Mouse (Mus musculus) liver, embryonic 15.5 days (tissue): ENCODE data around the gene Gm13698. TPM values are rescaled to one million over a fixed set of nuclear protein-coding genes. Genes with fewer than 3 reads are reported as not detected.
A peak's percentile ranks its signal among the peaks of the same experiment; 100 is the strongest.
"Not testable (repeated sequence)": the region's sequence is repeated elsewhere in the genome, so short reads cannot be mapped to it uniquely, and the experiment has no call there.

Experiments used
- ATAC-seq: fragments of 200-750 bp; cut with Nextera tagmentation; 2 replicates; pipeline ENCODE4 v1.8.0; 2017; ENCODE audit warnings: moderate number of reproducible peaks, mild to moderate bottlenecking, moderate library complexity; ENCODE audit not compliant: insufficient read depth
- H3K27ac ChIP-seq: fragments of 300-500 bp; sonication (generic); replicated peaks from 2 replicates; pipeline ENCODE4 v1.5.1; 2015; ENCODE audit warnings: mild to moderate bottlenecking, inconsistent platforms
- H3K27me3 ChIP-seq: fragments of 300-500 bp; sonication (generic); 2 replicates; pipeline ENCODE4 v1.6.1; 2015; ENCODE audit warnings: mild to moderate bottlenecking, inconsistent platforms
- H3K36me3 ChIP-seq: fragments of 300-500 bp; sonication (generic); replicated peaks from 2 replicates; pipeline ENCODE4 v1.6.1; 2015; ENCODE audit warnings: moderate library complexity, mild to moderate bottlenecking, inconsistent platforms
- H3K4me1 ChIP-seq: fragments of 300-500 bp; sonication (generic); replicated peaks from 2 replicates; pipeline ENCODE4 v1.6.1; 2015; ENCODE audit warnings: inconsistent platforms
- H3K4me2 ChIP-seq: fragments of 300-500 bp; sonication (generic); 2 replicates; pipeline ENCODE4 v1.6.1; 2015; ENCODE audit warnings: moderate library complexity, mild to moderate bottlenecking, inconsistent platforms
- H3K4me3 ChIP-seq: fragments of 300-500 bp; sonication (generic); replicated peaks from 2 replicates; pipeline ENCODE4 v1.5.1; 2015; ENCODE audit warnings: mild to moderate bottlenecking, inconsistent platforms
- H3K9ac ChIP-seq: fragments of 300-500 bp; sonication (generic); 2 replicates; pipeline ENCODE4 v1.6.1; 2015; ENCODE audit warnings: moderate library complexity, mild to moderate bottlenecking, inconsistent platforms
- H3K9me3 ChIP-seq: fragments of 300-500 bp; sonication (generic); replicated peaks from 2 replicates; pipeline ENCODE4 v1.6.1; 2016; ENCODE audit warnings: inconsistent platforms
- WGBS: fragments of 180-500 bp; shearing (Covaris S2); methylation state at CpG from one replicate; pipeline ENCODE4 v1.1.7; 2015; ENCODE audit warnings: mixed read lengths; ENCODE audit not compliant: insufficient replicate concordance; 5-methylcytosine and 5-hydroxymethylcytosine counted together
- polyA plus RNA-seq: library from polyadenylated mRNA; unstranded; fragments of >200 nt; fragmentation: Nextera tagmentation; extraction: Ambion mirVana; gene quantifications from 2 replicates; pipeline ENCODE4 v1.2.1, GENCODE M21; 2015

Gene Gm13698
- polyA plus RNA-seq = not detected in 2 replicates

DNA sequence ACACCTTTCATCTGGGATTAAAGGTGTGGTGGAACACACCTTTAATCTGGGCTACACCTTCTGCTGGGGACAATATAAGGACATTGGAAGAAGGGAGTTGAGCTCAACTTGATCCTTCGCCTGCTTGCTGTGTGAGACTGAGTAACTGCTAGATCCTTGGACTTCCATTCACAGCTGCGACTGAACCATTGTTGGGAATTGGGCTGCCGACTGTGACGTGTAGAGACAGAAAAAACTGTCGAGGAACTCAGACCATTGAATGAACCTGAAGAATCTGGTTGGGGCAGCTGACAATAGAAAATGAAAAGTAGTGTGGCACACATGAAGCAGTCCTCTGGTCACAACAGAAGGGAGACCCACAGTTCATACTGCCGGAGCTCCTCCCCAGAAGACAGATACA is at the start of gene Gm13698:
Gene Gm13698 (plus strand): TSS at position 301 of the 400 bp plus-strand sequence.
- H3K9ac ChIP-seq, H3K27me3 ChIP-seq, H3K4me3 ChIP-seq, H3K27ac ChIP-seq, H3K4me2 ChIP-seq, H3K36me3 ChIP-seq, ATAC-seq, H3K4me1 ChIP-seq, H3K9me3 ChIP-seq: not testable (repeated sequence)
- WGBS = no CpG with 5 or more reads among the region's 6 CpGs

DNA sequence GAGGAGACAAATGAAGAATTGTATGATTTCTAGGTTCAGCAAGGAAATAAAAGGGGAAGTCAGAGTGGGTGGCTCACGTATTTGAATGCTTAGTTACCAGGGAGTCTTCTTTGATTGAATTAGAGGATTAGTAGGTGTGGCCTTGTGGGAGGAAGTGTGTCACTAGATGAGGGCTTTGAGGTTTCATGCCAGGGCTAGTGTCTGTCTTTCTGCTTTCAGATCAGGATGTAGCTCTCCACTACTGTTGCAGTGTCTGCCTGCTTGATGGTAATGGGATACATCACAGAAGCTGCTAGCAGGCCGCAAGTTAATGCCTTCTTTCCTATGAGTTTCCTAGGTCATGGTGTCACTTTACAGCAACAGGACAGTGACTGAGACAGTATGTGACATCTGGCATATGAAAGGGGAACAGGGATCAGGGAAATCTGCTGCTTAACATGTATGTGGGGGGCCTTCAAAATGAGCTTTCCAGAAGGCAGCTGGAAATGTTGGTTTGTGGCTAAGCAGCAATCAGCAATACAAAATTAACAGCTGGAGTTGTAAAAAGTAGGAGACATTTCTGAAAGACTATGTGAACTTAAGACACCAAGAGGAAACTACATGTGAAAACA is 25.9 kb upstream of the Gm13698 start:
- H3K9ac ChIP-seq = no peak overlapping the region
- H3K36me3 ChIP-seq = no peaks in the 10 kb centered on the region
- no peak for ATAC-seq
- H3K27me3 ChIP-seq = no peaks in the 10 kb centered on the region
- no peak overlapping the region for H3K27ac ChIP-seq
- no peaks in the 10 kb centered on the region for H3K9me3 ChIP-seq
- H3K4me2 ChIP-seq = no peak overlapping the region
- no peaks in the 10 kb centered on the region for H3K4me1 ChIP-seq
- H3K4me3 ChIP-seq = no peak overlapping the region
- WGBS = 18% methylated on average over 2 of the region's 2 CpGs

DNA sequence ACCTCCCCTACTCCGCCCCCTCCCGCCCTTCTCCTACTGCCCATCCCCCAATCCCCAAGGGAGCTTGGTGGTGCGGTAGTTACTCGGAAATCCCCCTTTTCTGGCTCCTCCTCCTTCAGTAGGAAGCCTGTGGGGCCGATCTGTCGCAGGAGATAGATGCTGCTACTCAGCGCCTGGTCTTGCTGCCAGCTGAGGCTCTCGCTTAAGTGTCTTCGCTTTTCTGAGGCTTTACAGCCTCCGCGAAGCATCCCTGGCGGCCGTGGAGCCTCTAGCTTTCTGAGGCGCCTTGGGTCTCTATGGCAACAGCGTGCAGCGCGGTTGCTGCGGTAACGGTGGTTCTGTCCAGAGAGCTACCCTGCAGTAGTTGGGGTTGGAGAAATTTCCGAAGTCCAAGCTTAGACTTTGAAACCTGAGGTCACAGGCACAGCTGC is 14.5 kb upstream of the Gm13698 start, which contains the start of gene Zswim2:
Gene Zswim2 (minus strand): TSS at position 298 of the 431 bp plus-strand sequence.
- no peak for ATAC-seq

DNA sequence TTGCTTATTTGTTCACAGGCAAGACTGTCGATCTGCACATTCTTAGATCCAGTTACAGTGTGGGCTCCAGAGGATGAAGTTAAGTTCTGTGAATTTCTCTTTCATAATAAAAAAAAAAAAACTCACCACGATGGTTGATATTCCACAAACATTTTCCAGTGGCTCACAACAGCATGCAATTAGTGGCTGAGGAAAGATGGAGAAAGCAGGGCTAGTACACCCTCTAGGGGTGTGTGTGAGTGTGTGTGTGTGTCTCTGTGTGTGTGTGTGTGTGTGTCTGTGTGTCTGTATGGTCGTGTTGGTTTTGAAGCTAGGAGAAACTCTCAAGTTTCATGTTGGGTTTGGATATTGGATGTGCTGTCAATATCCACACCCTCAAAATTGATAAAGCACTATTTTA is 14.1 kb upstream of the Gm13698 start:
- no peaks in the 10 kb centered on the region for H3K9me3 ChIP-seq
- no peak overlapping the region for H3K27ac ChIP-seq
- no peaks in the 10 kb centered on the region for H3K4me1 ChIP-seq
- no peak overlapping the region; the same call in 1 of the 2 replicates for H3K4me2 ChIP-seq
- H3K9ac ChIP-seq = no peak overlapping the region
- no peaks in the 10 kb centered on the region for H3K27me3 ChIP-seq
- ATAC-seq = no peak
- H3K36me3 ChIP-seq = no peaks in the 10 kb centered on the region
- WGBS = 20% methylated on average over 3 of the region's 3 CpGs
- H3K4me3 ChIP-seq = no peak overlapping the region

More for the DNA sequence above, 14.5 kb upstream of the Gm13698 start, which contains the start of gene Zswim2:
- H3K4me2 ChIP-seq = peak within 1 kb of the TSS; percentile 29
- H3K36me3 ChIP-seq = no peaks in the 10 kb centered on the region
- H3K4me1 ChIP-seq = no peaks in the 10 kb centered on the region
- no peak within 1 kb of the TSS for H3K4me3 ChIP-seq
- WGBS = 2% methylated on average over 20 of the region's 20 CpGs
- no peak within 1 kb of the TSS for H3K9ac ChIP-seq
- H3K27me3 ChIP-seq = no peaks in the 10 kb centered on the region
- no peaks in the 10 kb centered on the region for H3K9me3 ChIP-seq
- no peak within 1 kb of the TSS for H3K27ac ChIP-seq

DNA sequence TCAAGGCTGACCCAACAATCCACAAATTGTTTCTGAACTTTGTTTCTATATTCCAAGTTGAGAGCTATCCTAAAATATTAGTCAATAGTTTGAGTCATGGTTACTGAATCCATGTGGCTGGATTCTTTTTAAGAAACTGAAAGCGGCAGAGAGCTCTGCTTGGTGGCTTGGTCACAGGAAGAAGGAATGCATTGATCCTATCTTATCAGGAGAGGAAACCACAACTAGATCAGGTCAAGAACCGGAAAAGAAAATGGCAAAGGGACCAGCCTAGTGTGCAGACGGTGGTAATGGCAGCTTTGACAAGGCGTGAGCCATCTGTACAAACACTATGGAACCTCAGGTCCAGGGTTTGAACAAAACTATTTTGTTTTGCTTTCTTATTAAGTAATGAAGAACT is 13.7 kb upstream of the Gm13698 start:
- no peak for ATAC-seq
- H3K9ac ChIP-seq = no peak overlapping the region
- no peaks in the 10 kb centered on the region for H3K9me3 ChIP-seq
- WGBS = 13% methylated on average over 4 of the region's 4 CpGs
- no peaks in the 10 kb centered on the region for H3K4me1 ChIP-seq
- H3K27ac ChIP-seq = no peak overlapping the region
- H3K4me3 ChIP-seq = no peak overlapping the region
- no peaks in the 10 kb centered on the region for H3K27me3 ChIP-seq
- H3K36me3 ChIP-seq = no peaks in the 10 kb centered on the region
- H3K4me2 ChIP-seq = no peak overlapping the region

DNA sequence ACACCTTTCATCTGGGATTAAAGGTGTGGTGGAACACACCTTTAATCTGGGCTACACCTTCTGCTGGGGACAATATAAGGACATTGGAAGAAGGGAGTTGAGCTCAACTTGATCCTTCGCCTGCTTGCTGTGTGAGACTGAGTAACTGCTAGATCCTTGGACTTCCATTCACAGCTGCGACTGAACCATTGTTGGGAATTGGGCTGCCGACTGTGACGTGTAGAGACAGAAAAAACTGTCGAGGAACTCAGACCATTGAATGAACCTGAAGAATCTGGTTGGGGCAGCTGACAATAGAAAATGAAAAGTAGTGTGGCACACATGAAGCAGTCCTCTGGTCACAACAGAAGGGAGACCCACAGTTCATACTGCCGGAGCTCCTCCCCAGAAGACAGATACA is 5.7 kb downstream of the Gm13698 start, which contains the start of gene Gm13693:
Gene Gm13693 (plus strand): TSS at position 301 of the 400 bp plus-strand sequence.
- H3K4me3 ChIP-seq, H3K27ac ChIP-seq, H3K9ac ChIP-seq, ATAC-seq, H3K36me3 ChIP-seq, H3K9me3 ChIP-seq, H3K4me1 ChIP-seq, H3K4me2 ChIP-seq, H3K27me3 ChIP-seq: not testable (repeated sequence)
- WGBS = no CpG with 5 or more reads among the region's 6 CpGs

DNA sequence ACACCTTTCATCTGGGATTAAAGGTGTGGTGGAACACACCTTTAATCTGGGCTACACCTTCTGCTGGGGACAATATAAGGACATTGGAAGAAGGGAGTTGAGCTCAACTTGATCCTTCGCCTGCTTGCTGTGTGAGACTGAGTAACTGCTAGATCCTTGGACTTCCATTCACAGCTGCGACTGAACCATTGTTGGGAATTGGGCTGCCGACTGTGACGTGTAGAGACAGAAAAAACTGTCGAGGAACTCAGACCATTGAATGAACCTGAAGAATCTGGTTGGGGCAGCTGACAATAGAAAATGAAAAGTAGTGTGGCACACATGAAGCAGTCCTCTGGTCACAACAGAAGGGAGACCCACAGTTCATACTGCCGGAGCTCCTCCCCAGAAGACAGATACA is 11.5 kb downstream of the Gm13698 start, which contains the start of gene Gm13695:
Gene Gm13695 (plus strand): TSS at position 301 of the 400 bp plus-strand sequence.
- H3K27ac ChIP-seq, H3K9me3 ChIP-seq, H3K4me2 ChIP-seq, H3K36me3 ChIP-seq, H3K4me3 ChIP-seq, H3K4me1 ChIP-seq, H3K27me3 ChIP-seq, H3K9ac ChIP-seq, ATAC-seq: not testable (repeated sequence)
- no CpG with 5 or more reads among the region's 6 CpGs for WGBS

DNA sequence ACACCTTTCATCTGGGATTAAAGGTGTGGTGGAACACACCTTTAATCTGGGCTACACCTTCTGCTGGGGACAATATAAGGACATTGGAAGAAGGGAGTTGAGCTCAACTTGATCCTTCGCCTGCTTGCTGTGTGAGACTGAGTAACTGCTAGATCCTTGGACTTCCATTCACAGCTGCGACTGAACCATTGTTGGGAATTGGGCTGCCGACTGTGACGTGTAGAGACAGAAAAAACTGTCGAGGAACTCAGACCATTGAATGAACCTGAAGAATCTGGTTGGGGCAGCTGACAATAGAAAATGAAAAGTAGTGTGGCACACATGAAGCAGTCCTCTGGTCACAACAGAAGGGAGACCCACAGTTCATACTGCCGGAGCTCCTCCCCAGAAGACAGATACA is 17.3 kb downstream of the Gm13698 start, which contains the start of gene Gm13696:
Gene Gm13696 (plus strand): TSS at position 301 of the 400 bp plus-strand sequence.
- H3K9me3 ChIP-seq, H3K27me3 ChIP-seq, ATAC-seq, H3K4me1 ChIP-seq, H3K36me3 ChIP-seq, H3K4me3 ChIP-seq, H3K4me2 ChIP-seq, H3K27ac ChIP-seq, H3K9ac ChIP-seq: not testable (repeated sequence)
- no CpG with 5 or more reads among the region's 6 CpGs for WGBS

DNA sequence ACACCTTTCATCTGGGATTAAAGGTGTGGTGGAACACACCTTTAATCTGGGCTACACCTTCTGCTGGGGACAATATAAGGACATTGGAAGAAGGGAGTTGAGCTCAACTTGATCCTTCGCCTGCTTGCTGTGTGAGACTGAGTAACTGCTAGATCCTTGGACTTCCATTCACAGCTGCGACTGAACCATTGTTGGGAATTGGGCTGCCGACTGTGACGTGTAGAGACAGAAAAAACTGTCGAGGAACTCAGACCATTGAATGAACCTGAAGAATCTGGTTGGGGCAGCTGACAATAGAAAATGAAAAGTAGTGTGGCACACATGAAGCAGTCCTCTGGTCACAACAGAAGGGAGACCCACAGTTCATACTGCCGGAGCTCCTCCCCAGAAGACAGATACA is 23.1 kb downstream of the Gm13698 start, which contains the start of gene Gm13694:
Gene Gm13694 (plus strand): TSS at position 301 of the 400 bp plus-strand sequence.
- H3K9ac ChIP-seq, H3K27ac ChIP-seq, ATAC-seq, H3K36me3 ChIP-seq, H3K9me3 ChIP-seq, H3K4me3 ChIP-seq, H3K27me3 ChIP-seq, H3K4me1 ChIP-seq, H3K4me2 ChIP-seq: not testable (repeated sequence)
- no CpG with 5 or more reads among the region's 6 CpGs for whole genome bisulfite sequencing

DNA sequence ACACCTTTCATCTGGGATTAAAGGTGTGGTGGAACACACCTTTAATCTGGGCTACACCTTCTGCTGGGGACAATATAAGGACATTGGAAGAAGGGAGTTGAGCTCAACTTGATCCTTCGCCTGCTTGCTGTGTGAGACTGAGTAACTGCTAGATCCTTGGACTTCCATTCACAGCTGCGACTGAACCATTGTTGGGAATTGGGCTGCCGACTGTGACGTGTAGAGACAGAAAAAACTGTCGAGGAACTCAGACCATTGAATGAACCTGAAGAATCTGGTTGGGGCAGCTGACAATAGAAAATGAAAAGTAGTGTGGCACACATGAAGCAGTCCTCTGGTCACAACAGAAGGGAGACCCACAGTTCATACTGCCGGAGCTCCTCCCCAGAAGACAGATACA is 28.9 kb downstream of the Gm13698 start, which contains the start of gene Gm13697:
Gene Gm13697 (plus strand): TSS at position 301 of the 400 bp plus-strand sequence.
- not testable (repeated sequence) for H3K27me3 ChIP-seq, H3K9me3 ChIP-seq, H3K4me1 ChIP-seq, H3K4me2 ChIP-seq, H3K27ac ChIP-seq, H3K9ac ChIP-seq, ATAC-seq, H3K36me3 ChIP-seq, H3K4me3 ChIP-seq
- WGBS = no CpG with 5 or more reads among the region's 6 CpGs

DNA sequence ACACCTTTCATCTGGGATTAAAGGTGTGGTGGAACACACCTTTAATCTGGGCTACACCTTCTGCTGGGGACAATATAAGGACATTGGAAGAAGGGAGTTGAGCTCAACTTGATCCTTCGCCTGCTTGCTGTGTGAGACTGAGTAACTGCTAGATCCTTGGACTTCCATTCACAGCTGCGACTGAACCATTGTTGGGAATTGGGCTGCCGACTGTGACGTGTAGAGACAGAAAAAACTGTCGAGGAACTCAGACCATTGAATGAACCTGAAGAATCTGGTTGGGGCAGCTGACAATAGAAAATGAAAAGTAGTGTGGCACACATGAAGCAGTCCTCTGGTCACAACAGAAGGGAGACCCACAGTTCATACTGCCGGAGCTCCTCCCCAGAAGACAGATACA is 34.8 kb downstream of the Gm13698 start, which contains the start of gene Gm13691:
Gene Gm13691 (plus strand): TSS at position 301 of the 400 bp plus-strand sequence.
- H3K27me3 ChIP-seq, H3K9ac ChIP-seq, H3K4me2 ChIP-seq, H3K4me3 ChIP-seq, H3K9me3 ChIP-seq, H3K27ac ChIP-seq, ATAC-seq, H3K4me1 ChIP-seq, H3K36me3 ChIP-seq: not testable (repeated sequence)
- no CpG with 5 or more reads among the region's 6 CpGs for WGBS
